Mouse (Mus musculus) gastrocnemius, postnatal 36 days (tissue): Measurements from ENCODE around the gene Card14. TPM values are rescaled to one million over a fixed set of nuclear protein-coding genes. Genes with fewer than 3 reads are reported as not detected.
A peak's percentile ranks its signal among the peaks of the same experiment; 100 is the strongest.

Source experiments
- DNase-seq, 2 experiments: peaks; one replicate each; pipeline ENCODE4 v3.0.0; 2022
- intact Hi-C: fragments of 180-260 bp; cut with DNase I; formaldehyde crosslinking; loops from one replicate; pipeline ENCODE4 v1.15.1; 2025
- total RNA-seq, 2 experiments: library from RNA; stranded (reverse); gene quantifications; 2 replicates each; pipeline ENCODE4 v1.2.3; 2021

Card14 gene
- total RNA-seq, 2 experiments from 2014 or later = 0.31 to 0.62 TPM

GRCm38 (mm10) chr11:119300246-119300935, 7.2 kb upstream of the Card14 start:
- intact Hi-C loops = loop anchor here (5.0 kb wide), 1 partner anchor 62 kb away; no protein-coding TSS in a partner anchor

GRCm38 (mm10) chr11:119300986-119301385, 6.6 kb upstream of the Card14 start:
- no peak for DNase-seq
- intact Hi-C loops = loop anchor here (5.0 kb wide), 1 partner anchor 61 kb away; no protein-coding TSS in a partner anchor

More at GRCm38 (mm10) chr11:119300246-119300935, 7.2 kb upstream of the Card14 start:
- DNase-seq = no peak

- peak in 1 of 2 experiments; percentile 25 for DNase-seq
- intact Hi-C loops = loop anchor here (5.0 kb wide), 1 partner anchor 57 kb away; no protein-coding TSS in a partner anchor
Measured at GRCm38 (mm10) chr11:119304904-119305712, 2.5 kb upstream of the Card14 start.

- intact Hi-C loops = no loop called here
- DNase-seq = no peak
Measured at GRCm38 (mm10) chr11:119306762-119307657, 558 bp upstream of the Card14 start.

GRCm38 (mm10) chr11:119307916-119308315, 348 bp downstream of the Card14 start:
- intact Hi-C loops = no loop called here
- DNase-seq = no peak

- DNase-seq = no peak
- intact Hi-C loops = no loop called here
Measured at GRCm38 (mm10) chr11:119310621-119311020, 3.1 kb downstream of the Card14 start.

- DNase-seq = no peak
- intact Hi-C loops = no loop called here
Measured at GRCm38 (mm10) chr11:119314252-119314936, 6.8 kb downstream of the Card14 start.

- DNase-seq = peak in 1 of 2 experiments; percentile 48
Measured at GRCm38 (mm10) chr11:119316720-119317119, 9.2 kb downstream of the Card14 start.

GRCm38 (mm10) chr11:119322521-119322920, 15.0 kb downstream of the Card14 start:
- no peak for DNase-seq
- intact Hi-C loops = no loop called here

More at GRCm38 (mm10) chr11:119316720-119317119, 9.2 kb downstream of the Card14 start:
- intact Hi-C loops = no loop called here

- DNase-seq = no peak
- intact Hi-C loops = no loop called here
Measured at GRCm38 (mm10) chr11:119325068-119325467, 17.5 kb downstream of the Card14 start.

GRCm38 (mm10) chr11:119330592-119330991, 23.0 kb downstream of the Card14 start:
- intact Hi-C loops = no loop called here
- no peak for DNase-seq

- no peak for DNase-seq
- intact Hi-C loops = no loop called here
Measured at GRCm38 (mm10) chr11:119331970-119332369, 24.4 kb downstream of the Card14 start.

GRCm38 (mm10) chr11:119338271-119339059, 30.9 kb downstream of the Card14 start:
- DNase-seq = no peak
- intact Hi-C loops = loop anchor here (2.0 kb wide), 1 partner anchor 24 kb away; no protein-coding TSS in a partner anchor

- DNase-seq = no peak
- intact Hi-C loops = loop anchor here (2.0 kb wide), 1 partner anchor 24 kb away; no protein-coding TSS in a partner anchor
Measured at GRCm38 (mm10) chr11:119339179-119339578, 31.6 kb downstream of the Card14 start.

GRCm38 (mm10) chr11:119339637-119340036, 32.1 kb downstream of the Card14 start:
- peak; percentile 48 to 67 for DNase-seq
- intact Hi-C loops = loop anchor here (1.0 to 2.0 kb wide), 2 partner anchors 23 to 152 kb away; partner anchors contain the start of gene Endov

- intact Hi-C loops = no loop called here
- DNase-seq = no peak
Measured at GRCm38 (mm10) chr11:119344178-119344577, 36.6 kb downstream of the Card14 start.

GRCm38 (mm10) chr11:119344865-119345264, 37.3 kb downstream of the Card14 start:
- intact Hi-C loops = no loop called here
- no peak for DNase-seq

GRCm38 (mm10) chr11:119347125-119347524, 39.6 kb downstream of the Card14 start:
- intact Hi-C loops = no loop called here
- no peak for DNase-seq

GRCm38 (mm10) chr11:119352113-119352512, 44.5 kb downstream of the Card14 start:
- intact Hi-C loops = no loop called here
- no peak for DNase-seq
